Mouse (Mus musculus) mouse trophoblast stem cell (cell line): Measurements from ENCODE around the gene Cdc20.

Experiments
- in situ Hi-C, 2 experiments: fragments of 300-500 bp; cut with MseI, MboI; formaldehyde crosslinking; loops; 2 replicates in 1 of 2; 3 replicates in 1 of 2; pipeline ENCODE4 v1.15.1; 2025

Cdc20 gene

GRCm38 (mm10) chr4:118417112-118417797 is 19.9 kb downstream of the Cdc20 start:
- in situ Hi-C loops, result no loop called here

- in situ Hi-C loops, result no loop called here
Observed at GRCm38 (mm10) chr4:118416329-118416728, 20.8 kb downstream of the Cdc20 start.

- in situ Hi-C loops, result no loop called here
Observed at GRCm38 (mm10) chr4:118415779-118416178, 21.4 kb downstream of the Cdc20 start.

- in situ Hi-C loops, result no loop called here
Observed at GRCm38 (mm10) chr4:118413553-118413952, 23.6 kb downstream of the Cdc20 start.

DNA sequence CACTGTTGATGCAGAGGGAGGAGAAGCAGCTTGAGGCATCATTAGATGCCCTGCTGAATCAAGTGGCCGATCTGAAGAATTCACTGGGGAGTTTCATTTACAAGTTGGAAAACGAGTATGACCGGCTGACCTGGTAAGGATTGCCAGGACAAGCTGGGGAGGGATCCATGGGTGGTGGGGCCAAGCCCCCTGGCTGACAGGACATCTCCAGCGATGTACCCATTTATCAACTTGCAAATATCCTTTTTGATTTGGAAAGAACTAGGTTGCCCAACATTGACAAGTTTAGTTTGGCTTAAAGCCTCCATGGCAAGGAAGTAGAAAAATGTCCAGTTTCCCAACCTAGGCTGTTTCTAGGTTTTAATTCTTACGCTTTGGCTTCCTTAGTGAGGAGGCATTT is 26.3 kb downstream of the Cdc20 start:
- in situ Hi-C loops, result no loop called here

GRCm38 (mm10) chr4:118409142-118409900 is 27.8 kb downstream of the Cdc20 start, which contains the start of the genes Szt2 and Med8:
Szt2 (minus strand) TSS chr4:118409273.
Med8 (plus strand) TSS chr4:118409337.
- in situ Hi-C loops, result no loop called here

DNA sequence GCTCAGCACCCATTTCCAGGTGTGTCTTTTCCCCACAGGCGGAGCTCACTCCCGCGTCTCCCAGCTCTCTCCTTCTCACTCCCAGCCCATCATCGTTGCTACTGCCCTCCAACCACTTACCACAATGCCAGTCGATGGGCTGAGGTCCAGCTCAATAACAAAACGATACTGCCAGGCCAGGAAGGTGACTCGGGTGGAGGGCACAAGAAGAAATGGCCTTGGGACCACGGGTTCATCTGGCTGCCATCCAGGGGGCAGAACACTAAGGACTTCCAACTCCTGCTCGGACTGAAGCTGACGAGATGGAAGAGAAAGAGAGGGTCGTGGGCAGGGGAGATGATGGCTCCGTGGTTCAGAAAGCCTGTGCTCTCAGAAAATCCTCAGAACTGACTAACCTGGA is 34.5 kb downstream of the Cdc20 start:
- in situ Hi-C loops, result no loop called here

DNA sequence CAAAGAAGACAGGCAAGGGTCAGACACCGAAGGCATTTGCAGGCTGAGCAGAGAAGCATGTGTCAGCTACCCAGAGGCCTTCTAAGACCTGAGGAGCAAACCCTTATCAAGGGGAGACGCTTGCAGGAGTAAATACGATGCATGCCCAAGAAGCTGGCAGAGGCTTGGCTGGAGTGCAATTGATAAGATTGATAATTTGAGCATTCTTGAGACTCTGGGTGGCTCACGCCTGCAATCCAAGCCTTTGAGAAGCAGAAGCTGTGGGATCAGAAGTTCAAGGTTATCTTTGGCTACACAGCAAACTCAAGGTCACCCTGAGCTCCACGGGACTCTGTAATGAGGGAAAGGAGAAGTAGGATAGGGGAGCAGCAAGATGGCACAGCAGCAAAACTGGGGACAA is 35.2 kb downstream of the Cdc20 start:
- in situ Hi-C loops, result no loop called here

GRCm38 (mm10) chr4:118401421-118401820 is 35.7 kb downstream of the Cdc20 start:
- in situ Hi-C loops, result no loop called here

DNA sequence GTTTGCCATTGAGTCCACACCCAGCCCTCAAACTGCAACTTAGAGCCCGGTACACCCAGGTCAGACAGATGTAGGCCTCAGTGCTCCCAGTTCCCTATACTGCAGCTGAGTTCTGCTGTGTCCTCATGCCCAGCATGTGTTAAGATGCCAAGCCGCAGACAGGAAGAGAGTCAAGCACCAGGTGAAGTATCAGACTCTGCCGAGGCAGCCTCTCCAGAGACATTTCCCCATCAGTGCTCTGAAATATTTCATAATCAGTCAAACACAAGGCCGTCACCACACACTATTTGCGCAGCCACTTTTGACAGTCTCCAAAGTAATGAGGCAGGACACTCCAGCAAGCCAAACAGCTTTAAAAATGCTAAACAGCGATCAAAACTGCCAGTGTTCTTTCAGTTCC is 38.8 kb downstream of the Cdc20 start:
- in situ Hi-C loops, result no loop called here

- in situ Hi-C loops, result no loop called here
Observed at GRCm38 (mm10) chr4:118396433-118396832, 40.7 kb downstream of the Cdc20 start.

DNA sequence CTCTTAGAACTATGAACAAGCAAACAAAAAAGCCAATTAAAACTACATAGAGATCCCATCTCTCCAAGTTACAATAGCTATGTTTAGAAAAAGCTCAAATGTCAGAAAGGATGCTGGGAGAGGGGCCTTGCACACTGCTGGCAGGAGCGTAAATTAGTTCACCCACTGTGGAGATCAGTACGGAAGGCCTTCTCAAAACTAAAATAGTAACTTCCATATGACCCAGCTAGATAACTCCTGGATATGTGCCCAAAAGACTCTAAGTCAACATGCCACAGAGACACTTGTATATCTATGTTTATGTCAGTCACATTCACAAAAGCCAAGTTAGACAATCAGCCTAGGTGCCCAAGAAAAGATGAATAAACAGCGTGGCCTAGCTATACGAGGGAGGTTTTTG is 41.9 kb downstream of the Cdc20 start:
- in situ Hi-C loops, result no loop called here

- in situ Hi-C loops, result no loop called here
Observed at GRCm38 (mm10) chr4:118394505-118394904, 42.6 kb downstream of the Cdc20 start.

GRCm38 (mm10) chr4:118390146-118390545 is 47.0 kb downstream of the Cdc20 start:
- in situ Hi-C loops, result no loop called here

- in situ Hi-C loops, result no loop called here
Observed at GRCm38 (mm10) chr4:118387316-118387715, 49.8 kb downstream of the Cdc20 start.

DNA sequence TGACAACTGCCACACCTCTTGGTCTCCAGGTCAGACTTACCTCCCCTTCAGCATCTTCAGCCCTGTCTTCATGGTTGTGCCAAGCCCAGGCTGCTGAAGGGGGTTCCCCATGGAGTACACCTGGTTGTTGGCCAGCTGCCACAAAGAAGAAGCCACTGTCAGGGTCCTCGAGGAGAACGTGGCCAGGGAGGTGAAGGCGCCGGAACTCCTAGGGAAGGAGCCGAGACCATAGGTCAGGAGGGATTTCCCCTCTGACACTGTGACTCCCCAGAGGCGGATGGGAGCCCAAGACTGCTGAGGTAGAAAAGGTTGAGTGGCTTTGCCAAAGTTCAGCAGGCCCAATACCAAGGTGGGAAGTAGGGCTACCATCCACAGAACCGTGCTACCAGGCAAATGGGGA is 53.9 kb downstream of the Cdc20 start:
- in situ Hi-C loops, result no loop called here
